Mouse (Mus musculus) liver, adult 2 months (tissue): ENCODE results near the gene Zfp948.

Experiments used
- CTCF ChIP-seq: fragments of 200-500 bp; IDR thresholded peaks from 2 replicates; pipeline ENCODE4 v1.5.1; 2011; ENCODE audit warnings: low read depth, low read length, control low read depth
- POLR2A ChIP-seq: fragments of 200-500 bp; IDR thresholded peaks from 2 replicates; pipeline ENCODE4 v1.6.1; 2011; ENCODE audit warnings: low read length, control low read depth; ENCODE audit not compliant: insufficient read depth; ENCODE audit errors: extremely low read depth

GRCm38 (mm10) chr17:21530645-21531330, 36.0 kb upstream of the Zfp948 start:
- TF ChIP-seq CTCF = no peak
- TF ChIP-seq POLR2A = no peak
